Mouse (Mus musculus): ENCODE measurements at regions not wholly inside any gene's neighbourhood (a gene's known extent, or its start where the extent isn't known, plus 50 kb on each side); places are given as distances from the start of the nearest gene placed in this dataset.

DNA sequence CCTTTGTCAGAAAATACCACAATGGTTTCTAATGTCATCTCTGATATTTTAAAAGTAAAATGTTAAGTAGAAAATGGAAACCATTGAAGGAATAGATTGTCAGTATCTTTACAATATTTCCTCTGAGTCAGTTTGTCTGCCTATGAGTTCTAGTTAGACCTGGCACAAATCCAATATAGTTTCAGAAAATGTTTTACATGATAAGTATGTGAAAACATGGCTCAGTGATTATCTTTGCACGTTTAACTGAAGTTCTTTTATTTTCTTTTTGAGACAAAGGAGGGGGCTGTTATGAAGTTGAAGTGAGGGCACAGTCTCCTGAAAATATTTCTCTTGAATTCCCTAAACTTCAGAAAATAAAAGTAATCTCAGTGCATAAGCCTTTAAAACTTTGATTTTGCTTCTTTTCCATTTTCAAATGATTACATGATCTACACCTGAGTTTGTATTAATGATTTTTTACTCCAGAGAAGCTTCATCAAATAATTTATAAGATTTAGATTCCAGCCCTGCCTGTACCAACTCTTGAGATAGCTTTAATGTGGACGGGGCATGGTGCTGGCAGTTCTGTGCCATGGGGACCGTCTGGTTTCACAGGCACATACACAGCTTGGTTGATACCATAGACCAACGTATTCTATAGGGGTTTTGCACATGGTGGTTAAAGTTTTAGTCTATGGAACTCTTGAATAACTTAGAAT lies 336.5 kb downstream of the Pdha2 start:
- no peak for DNase-seq

DNA sequence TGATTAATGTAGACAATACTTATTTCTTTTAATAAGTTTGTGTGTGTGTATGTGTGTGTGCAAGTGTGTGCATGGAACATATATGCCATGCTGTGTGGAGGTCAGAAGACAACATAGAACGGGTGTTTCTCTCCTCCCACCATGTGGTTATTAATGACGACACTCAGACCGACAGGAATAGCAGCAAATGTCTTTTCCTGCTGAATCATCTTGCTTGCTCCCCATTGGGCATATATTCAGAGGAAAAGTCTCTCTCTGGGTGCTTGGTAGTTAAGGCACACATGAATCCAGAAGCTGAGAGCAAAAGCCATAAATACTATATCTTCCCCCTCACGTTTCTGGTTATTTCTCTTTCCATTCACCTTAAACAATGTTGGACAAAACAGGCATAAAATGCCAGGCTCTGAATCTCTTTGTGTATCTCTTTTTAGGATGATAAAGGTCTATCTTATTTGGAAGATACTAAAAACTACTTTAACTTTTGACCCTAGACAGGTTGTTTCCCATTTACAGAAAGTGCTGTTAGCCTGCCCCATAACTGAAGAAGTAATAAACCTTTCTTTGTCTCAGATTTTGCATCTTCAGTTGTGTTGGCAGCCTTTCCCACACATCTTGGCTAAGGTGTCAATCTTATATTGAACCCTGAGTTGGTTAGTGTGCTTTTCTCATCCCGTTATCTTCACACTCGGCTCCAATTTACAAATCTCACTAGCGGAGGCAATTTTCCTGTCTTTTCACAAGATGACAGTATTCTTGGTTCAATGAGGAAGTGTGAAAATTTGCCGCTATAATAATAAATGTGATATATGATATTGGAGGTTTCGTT lies 337.9 kb downstream of the Pdha2 start:
- DNase-seq: no peak

DNA sequence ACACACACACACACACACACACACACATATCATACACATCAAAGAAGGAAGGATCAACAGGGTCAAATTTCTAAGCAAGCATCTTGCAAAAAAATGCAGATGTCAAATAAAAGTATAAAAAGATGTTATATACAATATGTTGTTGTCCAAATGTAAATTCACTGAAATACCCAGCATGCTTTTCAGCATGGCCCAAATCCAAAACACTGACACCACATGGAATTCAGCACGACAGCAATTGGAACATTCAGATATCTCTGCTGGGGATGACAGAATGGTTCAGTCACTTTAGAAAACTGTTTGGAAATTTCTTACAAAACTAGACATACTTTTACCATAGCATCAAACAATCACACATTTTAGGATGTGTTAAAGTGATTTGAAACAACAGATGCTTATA lies 339.6 kb downstream of the Pdha2 start:
- DNase-seq: no peak

DNA sequence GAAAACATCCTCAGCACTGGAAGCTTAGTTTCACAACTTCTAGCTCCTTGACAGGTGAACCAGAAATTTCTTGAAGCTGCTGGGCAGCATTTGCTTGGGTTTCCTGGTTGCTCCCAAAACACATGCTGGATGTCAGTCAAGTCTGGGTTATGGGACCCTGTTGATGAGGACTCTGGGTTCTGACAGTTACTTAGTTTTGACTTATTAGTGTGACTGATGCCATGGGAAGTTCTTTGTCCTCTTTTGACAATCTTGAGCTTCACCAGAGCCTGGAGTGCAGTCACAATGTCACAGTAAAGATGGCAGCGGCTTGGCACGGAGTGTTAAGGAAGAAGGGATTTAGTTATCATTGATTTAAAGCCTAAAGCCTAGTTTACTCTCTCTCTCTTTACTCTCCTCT lies 340.9 kb downstream of the Pdha2 start:
- no peak for DNase-seq

DNA sequence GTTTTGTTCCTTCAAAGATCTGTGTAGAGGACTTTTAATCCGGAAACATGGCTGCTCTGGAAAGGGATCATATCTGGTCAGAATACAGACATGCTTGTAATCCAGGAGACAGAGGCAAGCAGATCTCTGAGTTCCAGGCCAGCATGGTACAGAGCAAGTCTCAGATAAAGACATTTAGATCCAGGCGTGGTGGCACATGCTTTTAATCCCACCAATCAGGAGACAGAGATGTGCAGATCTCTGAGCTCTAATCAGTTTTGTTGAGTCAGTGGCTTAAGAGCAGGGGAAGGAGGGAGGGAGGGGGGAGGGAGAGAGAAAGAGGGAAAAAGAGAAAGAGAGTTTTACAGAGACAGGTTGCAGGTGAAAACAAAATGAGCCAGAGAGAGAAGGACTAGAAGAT lies 372.0 kb downstream of the Pdha2 start:
- no peak for DNase-seq

DNA sequence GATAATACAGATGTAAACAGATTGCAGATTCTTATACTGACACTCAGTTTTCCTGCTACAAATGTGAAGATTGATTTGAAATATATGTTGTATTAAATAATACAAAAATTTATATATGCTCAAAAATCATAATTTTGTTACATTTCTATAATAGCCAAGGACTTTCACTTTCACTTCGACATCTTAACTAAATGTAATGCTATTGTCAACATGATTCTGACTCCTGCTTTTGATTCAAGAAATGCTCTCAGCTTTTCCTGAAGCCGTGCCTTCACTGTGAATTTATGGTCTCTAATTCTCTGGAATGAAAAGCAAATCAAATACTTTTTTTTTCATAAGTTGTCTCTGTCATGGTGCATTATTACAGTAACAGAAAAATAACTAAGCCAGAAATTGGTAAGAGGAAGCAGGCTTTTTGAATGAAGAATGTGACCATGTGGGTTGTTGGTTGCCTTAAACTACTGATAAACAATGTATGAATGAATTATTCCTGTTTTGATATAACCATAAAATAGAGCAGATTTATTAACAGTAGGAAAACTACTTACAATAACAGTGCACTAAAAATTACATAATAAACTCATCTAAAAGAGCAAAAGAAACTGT lies 374.1 kb downstream of the Pdha2 start:
- no peak for DNase-seq

DNA sequence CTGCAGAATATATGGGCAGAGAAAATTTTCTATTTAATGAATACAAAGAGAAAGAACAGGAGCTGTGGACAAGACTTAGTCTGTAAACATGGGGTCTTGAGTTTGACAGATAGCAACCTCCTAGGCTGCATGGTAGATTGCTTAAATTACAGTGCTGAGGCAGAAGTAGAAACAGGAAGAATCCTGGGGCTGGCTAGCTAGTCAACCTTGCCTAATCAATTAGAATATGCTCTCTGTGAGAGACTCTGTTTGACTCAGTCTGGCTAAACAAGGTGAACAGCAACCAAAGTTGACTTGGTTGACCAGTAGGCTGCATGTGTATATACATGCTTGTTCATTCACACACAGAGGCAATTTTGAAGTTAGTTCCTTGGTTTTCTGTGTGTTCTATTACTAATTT lies 390.9 kb downstream of the Pdha2 start:
- no peak for DNase-seq

DNA sequence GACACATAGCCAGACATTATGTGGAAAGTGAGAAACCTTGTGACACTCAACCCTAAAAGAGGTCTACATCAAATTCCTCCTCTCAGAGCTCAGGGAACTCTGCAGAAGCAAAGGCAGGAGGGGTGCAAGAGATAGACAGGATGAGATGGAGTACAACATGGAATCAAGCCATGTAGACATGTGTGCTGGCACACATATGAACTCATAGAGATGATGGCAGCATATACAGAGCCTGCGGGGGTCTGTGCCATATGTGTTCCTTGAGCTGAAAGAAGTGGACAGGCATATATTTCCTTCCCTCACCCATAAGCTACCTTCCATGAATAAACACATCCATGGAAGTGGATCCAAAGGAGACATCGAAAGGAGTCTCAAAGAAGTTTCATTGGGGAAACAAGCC lies 406.6 kb downstream of the Pdha2 start:
- DNase-seq: no peak

DNA sequence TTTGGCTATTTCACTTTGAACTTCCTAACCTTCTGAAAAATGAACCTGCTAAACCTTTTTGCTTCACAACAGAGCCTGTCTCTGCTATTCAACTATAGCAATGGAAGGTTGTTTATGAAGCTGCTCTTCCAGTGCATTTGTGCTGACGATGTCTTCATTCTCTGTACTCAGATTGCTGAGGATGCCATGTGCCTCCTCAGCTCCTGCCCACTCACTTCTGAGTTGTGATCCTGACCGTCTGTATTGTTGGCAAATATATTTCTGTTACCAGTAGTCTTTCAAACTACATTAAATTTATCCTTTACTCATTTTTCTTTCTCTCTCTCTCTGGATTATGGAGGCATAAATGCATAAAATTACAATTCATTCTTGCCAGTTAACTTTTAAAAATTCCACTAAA lies 419.2 kb downstream of the Pdha2 start:
- DNase-seq: no peak

DNA sequence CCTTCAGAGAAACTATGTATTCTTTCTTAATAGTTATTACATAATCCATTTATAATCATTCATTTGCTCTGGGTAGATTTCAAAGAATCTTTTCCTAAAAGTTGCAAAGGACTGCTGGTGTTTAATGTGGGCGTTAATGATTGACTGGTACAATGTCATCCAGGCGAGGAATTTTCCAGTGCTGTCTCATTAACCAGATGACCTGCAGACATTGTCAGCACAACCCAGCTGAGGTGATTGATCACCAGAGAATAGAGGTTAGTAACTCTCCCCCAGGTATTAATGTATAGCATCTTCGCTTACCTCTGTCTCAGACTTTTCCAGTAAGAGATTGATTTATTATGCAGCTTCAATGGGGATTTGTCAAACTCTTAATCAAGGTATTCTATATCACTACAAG lies 426.5 kb downstream of the Pdha2 start:
- DNase-seq: no peak

DNA sequence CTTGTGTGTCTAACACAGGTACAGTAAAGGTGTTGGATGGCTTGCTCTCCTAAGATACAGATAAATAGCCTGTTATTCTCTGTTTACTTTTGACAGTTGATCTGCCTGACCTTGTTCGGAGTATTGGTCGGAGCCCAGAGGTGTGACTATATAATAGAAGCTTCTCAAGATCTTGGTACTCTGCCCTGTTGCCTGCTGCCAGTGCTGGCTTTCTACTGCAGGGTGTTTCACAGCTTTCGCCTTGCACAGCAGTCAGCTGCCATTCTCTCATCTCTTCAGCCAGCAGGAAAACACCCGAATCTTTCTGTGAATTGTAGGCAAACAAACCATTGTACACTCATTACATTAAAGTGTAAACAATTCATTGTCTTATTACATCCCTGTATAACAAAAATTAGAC lies 452.1 kb downstream of the Pdha2 start:
- DNase-seq: no peak

DNA sequence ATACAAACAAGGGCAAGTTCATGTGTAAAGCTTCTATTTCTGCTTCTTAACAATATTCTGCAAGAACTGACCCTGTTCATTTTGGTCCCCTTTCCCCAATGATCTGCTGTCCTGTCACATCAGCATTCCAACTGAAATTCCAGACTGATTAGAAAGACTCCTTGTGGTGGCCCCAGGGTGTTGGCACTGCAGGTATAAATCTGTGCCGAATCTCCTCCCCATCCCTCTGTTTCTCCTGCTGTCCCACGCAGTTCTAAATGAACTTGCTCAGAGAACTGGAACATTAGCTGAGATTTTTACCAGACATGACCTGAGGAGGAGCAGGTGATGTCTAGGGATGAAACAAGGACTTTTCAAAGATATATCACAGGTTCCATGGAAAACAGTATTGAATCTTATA lies 467.7 kb downstream of the Pdha2 start:
- DNase-seq: no peak

DNA sequence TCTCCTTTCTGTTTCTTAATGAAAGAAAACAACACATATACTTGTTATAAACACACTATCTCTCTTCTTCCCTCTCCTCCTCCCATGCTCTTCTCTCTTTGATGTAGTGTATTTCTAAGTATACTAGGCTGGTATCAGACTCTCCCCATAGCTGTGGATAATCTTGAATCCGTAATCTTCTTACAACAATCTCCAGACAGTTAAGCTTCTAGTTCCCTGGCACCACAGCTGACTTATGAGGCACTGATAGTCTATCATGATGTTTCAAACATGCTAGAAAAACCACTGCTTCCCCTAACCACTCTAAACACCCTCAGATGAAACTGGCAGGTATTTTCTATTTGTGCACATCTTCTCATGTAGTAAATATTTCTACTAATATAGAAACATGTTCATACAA lies 471.7 kb downstream of the Pdha2 start:
- no peak for DNase-seq

DNA sequence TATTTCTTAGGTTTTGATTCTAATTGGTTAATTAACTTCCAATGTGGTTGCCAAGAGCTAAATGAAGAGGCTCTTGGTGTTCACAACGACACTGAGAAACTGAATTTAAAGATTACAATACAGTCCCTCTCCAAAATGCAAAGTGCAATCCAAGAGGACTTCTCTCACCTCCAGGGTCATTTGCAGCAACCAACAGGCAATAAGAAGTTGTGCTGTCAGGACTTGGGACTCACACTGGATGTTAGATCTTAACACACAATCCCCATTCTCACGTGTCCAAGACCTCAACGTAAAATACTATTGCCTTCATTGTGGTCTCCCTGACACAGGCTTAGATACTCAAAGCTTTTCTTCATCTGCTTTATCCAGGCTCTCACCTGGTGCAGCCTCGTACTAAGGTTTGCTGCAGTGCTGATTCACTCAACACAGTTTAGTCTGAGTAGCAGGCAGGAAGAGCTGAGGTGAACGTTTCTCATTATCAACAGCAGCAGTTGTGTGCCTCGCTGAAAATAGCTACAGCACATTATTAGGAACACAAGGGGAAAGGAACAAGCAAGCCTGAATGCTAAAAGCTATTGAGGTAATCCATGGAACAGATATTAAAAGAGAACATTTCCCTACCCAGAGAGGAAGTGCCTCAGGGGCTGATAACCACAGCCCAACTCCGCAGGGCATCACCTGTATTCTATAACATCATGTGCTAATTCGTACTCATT lies 473.3 kb downstream of the Pdha2 start:
- no peak for DNase-seq

DNA sequence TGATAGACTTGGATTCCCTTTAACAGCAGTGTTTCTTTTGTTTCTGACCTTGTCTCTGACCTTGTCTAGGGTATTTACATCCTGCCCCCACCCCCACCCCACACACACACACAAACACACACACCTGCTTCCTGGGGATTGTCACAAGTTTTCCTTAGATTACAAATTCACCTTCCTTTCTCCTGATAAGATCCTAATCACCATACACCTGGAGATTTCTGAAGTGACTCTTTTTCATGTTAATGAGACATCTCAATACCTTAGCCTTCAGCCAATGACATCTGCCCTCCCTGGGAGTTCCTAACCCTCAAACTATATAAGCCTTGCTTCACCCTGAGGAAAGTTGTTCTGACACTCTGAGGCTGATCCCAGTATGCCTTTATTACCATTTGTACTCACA lies 495.3 kb downstream of the Pdha2 start:
- DNase-seq: no peak

DNA sequence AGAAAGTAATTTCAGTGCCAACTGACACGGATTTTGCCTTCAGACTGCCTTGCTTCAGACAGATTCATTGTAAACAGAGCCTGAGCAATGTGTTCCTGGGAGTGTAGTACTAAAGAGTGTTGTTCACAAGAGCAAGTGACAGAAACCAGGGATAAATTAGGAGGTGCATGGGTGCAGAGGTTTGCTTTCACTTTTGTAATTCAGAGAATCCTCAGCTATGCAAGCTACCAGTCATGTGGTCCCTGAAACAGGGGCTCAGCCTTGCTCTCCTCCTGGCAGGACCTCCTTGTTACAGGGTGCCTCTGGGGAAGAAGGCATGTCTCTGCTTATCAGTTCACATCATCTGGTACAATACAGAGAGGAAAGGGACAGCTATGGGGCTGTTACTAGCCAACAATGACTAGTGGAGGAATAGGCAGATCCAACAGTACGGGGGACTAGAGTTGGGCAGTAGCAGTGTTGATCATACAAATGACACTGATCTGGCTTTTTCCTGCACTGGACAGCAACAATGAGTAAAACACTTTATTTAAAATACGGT lies 504.5 kb downstream of the Pdha2 start:
- DNase-seq: no peak

DNA sequence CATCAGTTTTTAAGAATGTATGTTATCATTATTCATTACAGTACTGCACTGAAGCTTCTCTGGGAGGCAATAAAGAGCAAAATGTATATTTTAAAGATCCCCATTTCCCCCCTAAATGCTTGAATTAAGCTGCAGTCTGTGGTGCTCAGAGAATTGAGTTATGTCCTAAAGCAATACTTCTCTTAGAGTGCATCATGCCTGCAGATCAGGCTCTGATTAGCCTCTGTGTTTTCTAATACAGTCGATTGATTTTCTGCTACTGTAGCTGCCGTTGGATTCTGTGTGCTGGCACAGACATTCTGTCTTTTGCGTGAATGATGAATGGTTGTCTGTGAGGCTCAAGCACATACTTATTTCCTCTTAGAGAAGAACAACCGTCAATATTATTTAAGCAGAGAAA lies 505.4 kb downstream of the Pdha2 start:
- DNase-seq: no peak

DNA sequence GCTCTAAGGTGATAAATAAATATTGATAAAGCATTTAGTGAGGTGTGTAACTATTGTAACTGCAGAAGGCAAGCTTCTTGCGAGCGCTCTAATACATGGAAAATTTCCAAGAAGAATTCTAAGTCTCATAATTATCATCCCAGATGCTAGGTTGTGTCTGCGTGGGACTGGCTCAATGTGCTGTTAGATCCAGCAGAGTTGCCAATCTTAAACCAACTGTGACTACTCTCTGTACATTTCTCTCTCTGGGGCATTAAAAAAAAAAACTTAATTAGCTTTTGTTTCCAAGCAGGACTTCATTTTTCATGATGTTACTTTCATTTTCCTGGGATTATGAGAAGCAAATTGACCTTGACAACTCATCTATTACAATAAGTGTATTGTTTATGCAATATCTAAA lies 506.6 kb downstream of the Pdha2 start:
- DNase-seq: no peak

DNA sequence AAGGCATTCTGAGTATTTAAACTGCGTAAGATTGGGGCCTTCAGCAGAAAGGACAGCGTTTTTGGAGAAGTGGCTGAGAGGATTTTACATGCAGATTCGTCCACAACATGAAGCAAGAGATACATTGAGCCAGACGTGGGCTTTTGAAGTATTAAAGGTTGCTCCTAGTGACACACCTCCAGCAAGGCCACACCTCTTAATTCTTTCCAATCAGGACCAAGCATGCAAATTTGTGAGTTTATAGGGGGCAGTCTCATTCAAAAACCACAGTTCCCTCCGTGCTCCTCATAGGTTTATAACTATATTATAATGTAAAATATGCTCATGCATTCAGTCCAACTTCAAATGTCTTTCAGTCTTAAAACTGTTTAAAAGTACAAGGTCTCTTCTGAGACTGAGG lies 509.2 kb downstream of the Pdha2 start:
- no peak for DNase-seq

DNA sequence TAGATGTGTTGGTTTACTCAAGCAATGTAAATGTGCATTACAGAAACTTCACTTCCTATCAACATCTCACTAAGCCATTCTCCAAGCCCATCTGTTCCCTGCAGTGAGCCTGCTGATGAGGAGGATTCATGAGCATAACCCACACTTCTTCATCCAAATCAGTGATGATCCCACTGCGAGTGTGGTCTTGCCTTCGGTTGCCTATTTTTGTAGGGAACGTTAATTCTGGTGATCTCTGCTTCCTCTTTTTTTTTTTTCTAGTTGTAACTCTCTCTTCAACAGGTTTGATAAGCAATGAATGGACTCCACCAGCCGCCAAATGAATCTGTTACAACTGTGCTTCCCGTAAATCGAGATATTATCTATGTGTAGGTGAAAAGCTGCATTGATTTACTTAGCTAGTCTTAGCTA lies 509.9 kb downstream of the Pdha2 start:
- peak; percentile 11 for DNase-seq

DNA sequence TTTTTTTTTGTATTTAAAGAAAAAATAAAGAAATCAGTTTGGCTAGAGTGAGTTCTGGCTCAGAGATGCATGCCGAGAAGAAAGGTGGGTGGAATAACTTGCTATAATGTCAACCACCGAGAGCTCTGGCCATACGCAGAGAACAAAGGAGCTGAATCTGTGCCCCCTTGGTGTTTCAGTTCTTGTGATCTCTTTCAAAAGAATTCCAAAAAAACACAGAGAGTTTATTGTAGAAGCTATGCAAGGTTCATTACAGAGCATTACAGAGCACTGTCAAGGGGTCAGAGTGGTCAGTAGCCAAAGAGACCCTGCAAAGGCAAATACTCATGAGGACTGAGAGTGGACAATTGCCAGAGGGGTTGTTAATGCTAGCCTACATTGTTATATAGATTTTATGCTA lies 514.9 kb downstream of the Pdha2 start:
- DNase-seq: no peak

DNA sequence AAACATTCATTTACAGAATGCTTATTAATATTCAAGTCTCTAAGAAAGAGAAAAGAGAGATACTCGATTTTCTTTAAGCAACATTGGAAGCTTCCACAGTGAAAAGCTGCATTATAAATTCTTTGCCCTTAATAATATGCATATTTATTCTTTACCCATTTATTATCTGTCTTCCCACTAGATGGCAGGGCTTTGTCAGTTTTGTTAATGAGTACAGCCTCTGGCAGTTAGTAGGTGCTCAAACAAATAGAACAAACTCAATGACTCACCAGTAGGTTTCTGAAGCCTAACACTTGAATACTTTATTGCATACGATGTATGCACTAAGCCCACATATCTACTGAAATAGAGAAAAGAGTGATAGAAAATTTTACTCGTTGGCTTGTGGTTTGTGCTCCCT lies 529.4 kb downstream of the Pdha2 start:
- DNase-seq: no peak

DNA sequence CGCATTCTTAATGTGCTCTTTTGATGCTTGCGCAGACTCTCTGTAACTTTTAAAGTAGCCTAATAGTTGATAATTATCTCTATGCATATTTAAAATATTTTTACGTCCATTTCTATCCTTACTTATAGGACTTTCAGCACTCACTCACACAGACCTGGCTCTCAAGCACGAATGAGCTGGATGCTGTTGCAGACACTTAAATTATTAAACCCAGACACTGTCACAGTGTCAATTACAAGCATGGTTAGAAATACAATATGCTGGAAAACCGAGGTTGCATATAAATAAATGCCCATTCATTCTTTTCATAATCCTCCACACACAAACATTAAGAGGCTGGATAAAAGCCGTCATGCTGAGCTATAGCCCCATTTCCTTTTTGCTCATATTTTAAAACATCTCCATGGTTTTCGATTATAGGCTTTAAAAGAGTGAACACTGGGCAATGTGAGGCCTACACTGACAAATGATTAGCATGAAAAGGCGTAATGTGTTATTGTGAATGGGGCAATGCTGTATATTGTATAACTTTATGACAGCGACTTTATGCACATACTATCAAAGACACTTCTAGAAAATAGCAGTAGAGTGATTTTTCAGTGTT lies 566.3 kb downstream of the Pdha2 start:
- no peak for DNase-seq

Measured in cerebellum, adult 8-10 months (tissue).